Mouse (Mus musculus) CH12.LX (cell line): Measurements from ENCODE around the gene Rps18. TPM values are rescaled to one million over a fixed set of nuclear protein-coding genes. Genes with fewer than 3 reads are reported as not detected.

ENCODE experiments used
- DNase-seq: peaks from one replicate; pipeline ENCODE4 v3.0.0-alpha.2; 2013; ENCODE audit errors: extremely low read depth
- H3K27ac ChIP-seq: 2 replicates; pipeline ENCODE4 v1.5.1; 2012; ENCODE audit warnings: low read depth, mild to moderate bottlenecking, control low read depth, moderate library complexity; ENCODE audit not compliant: insufficient read depth
- H3K27me3 ChIP-seq: replicated peaks from 2 replicates; pipeline ENCODE3; 2012; ENCODE audit warnings: inconsistent platforms
- H3K36me3 ChIP-seq, 2 experiments: replicated peaks in 1 of 2; 2 replicates each; pipeline versions ENCODE3 to v1.6.1; 2012; ENCODE audit warnings: inconsistent platforms in 1 of 2, low read length in 1 of 2, mild to moderate bottlenecking in 1 of 2, mixed read lengths in 1 of 2, moderate library complexity in 1 of 2; ENCODE audit not compliant: control insufficient read depth in 1 of 2, insufficient read depth in 1 of 2
- H3K4me1 ChIP-seq, 2 experiments: 2 replicates each; pipeline ENCODE4 v1.6.1; 2012; ENCODE audit warnings: inconsistent platforms in 1 of 2, moderate library complexity in 1 of 2; ENCODE audit not compliant: insufficient read depth in 2 of 2, control insufficient read depth in 1 of 2
- H3K4me2 ChIP-seq: 2 replicates; pipeline ENCODE4 v1.6.1; 2012; ENCODE audit warnings: low read depth, mild to moderate bottlenecking, control low read depth; ENCODE audit not compliant: poor library complexity, insufficient read depth, severe bottlenecking
- H3K4me3 ChIP-seq, 3 experiments: fragments of 150-350 bp in 1 of 3; sonication (generic) in 1 of 3; replicated peaks in 1 of 3; 2 replicates each; pipeline versions ENCODE3 to v1.5.1; 2011 to 2012; ENCODE audit warnings: low read depth in 2 of 3, low read length in 2 of 3, mild to moderate bottlenecking in 2 of 3, moderate library complexity in 2 of 3, control low read depth in 1 of 3, improper control_type of control experiment in 1 of 3, inconsistent platforms in 1 of 3, mixed read lengths in 1 of 3; ENCODE audit not compliant: poor library complexity in 1 of 3
- H3K79me2 ChIP-seq: replicated peaks from 2 replicates; pipeline ENCODE4 v1.6.1; 2012; ENCODE audit warnings: mild to moderate bottlenecking, moderate library complexity; ENCODE audit not compliant: control insufficient read depth, poor library complexity, insufficient read depth, severe bottlenecking; ENCODE audit errors: extremely low read depth
- H3K9ac ChIP-seq: 2 replicates; pipeline ENCODE4 v1.6.1; 2012; ENCODE audit warnings: low read depth, mild to moderate bottlenecking, control low read depth, moderate library complexity; ENCODE audit not compliant: insufficient read depth
- H3K9me3 ChIP-seq: replicated peaks from 2 replicates; pipeline ENCODE3; 2012; ENCODE audit warnings: low read length, inconsistent platforms, mixed read lengths
- CHD1 ChIP-seq: IDR thresholded peaks from 2 replicates; pipeline ENCODE4 v1.6.1; 2012; ENCODE audit warnings: low read depth, low read length, improper control_type of control experiment, inconsistent platforms
- CHD2 ChIP-seq: IDR thresholded peaks from 2 replicates; pipeline ENCODE4 v1.6.1; 2011; ENCODE audit warnings: low read length, improper control_type of control experiment
- CTCF ChIP-seq, 2 experiments: IDR thresholded peaks in 1 of 2; conservative IDR thresholded peaks in 1 of 2; 2 replicates each; pipeline ENCODE4 v1.5.1; 2011 to 2012; ENCODE audit warnings: low read depth in 2 of 2, low read length in 2 of 2, improper control_type of control experiment in 1 of 2, inconsistent platforms in 1 of 2, mild to moderate bottlenecking in 1 of 2, moderate library complexity in 1 of 2
- E2F4 ChIP-seq: IDR thresholded peaks from 2 replicates; pipeline ENCODE4 v1.6.1; 2011; ENCODE audit warnings: low read depth, low read length, improper control_type of control experiment; ENCODE audit not compliant: insufficient replicate concordance
- ELF1 ChIP-seq: IDR thresholded peaks from 2 replicates; pipeline ENCODE4 v1.6.1; 2014; ENCODE audit warnings: low read depth, mild to moderate bottlenecking, inconsistent platforms, low read length, improper control_type of control experiment
- EP300 ChIP-seq: IDR thresholded peaks from 2 replicates; pipeline ENCODE4 v1.6.1; 2011; ENCODE audit warnings: low read length, improper control_type of control experiment
- ETS1 ChIP-seq: conservative IDR thresholded peaks from 2 replicates; pipeline ENCODE4 v1.6.1; 2012; ENCODE audit warnings: low read depth, mild to moderate bottlenecking, inconsistent platforms, low read length, improper control_type of control experiment, moderate library complexity
- GABPA ChIP-seq: IDR thresholded peaks from 2 replicates; pipeline ENCODE4 v1.6.1; 2012; ENCODE audit warnings: low read depth, low read length, improper control_type of control experiment, inconsistent platforms; ENCODE audit not compliant: insufficient replicate concordance
- JUN ChIP-seq: IDR thresholded peaks from 2 replicates; pipeline ENCODE4 v1.6.1; 2011; ENCODE audit warnings: low read depth, mild to moderate bottlenecking, low read length, improper control_type of control experiment, moderate library complexity; ENCODE audit not compliant: insufficient read depth
- JUND ChIP-seq: conservative IDR thresholded peaks from 2 replicates; pipeline ENCODE4 v1.6.1; 2011; ENCODE audit warnings: low read depth, low read length, improper control_type of control experiment
- MAFK ChIP-seq: IDR thresholded peaks from 2 replicates; pipeline ENCODE4 v1.6.1; 2011; ENCODE audit warnings: low read length, improper control_type of control experiment; ENCODE audit not compliant: insufficient replicate concordance
- MEF2A ChIP-seq: IDR thresholded peaks from 2 replicates; pipeline ENCODE4 v1.6.1; 2014; ENCODE audit warnings: low read depth, mild to moderate bottlenecking, inconsistent platforms, low read length, improper control_type of control experiment, borderline replicate concordance
- MXI1 ChIP-seq: IDR thresholded peaks from 2 replicates; pipeline ENCODE4 v1.6.1; 2011; ENCODE audit warnings: mild to moderate bottlenecking, low read depth, low read length, improper control_type of control experiment
- MYC ChIP-seq: IDR thresholded peaks from 2 replicates; pipeline ENCODE4 v1.6.1; 2011; ENCODE audit warnings: low read depth, mild to moderate bottlenecking, improper control_type of control experiment, low read length
- NELFE ChIP-seq: IDR thresholded peaks from 2 replicates; pipeline ENCODE4 v1.6.1; 2011; ENCODE audit warnings: low read depth, low read length, improper control_type of control experiment
- POLR2A ChIP-seq: IDR thresholded peaks from 2 replicates; pipeline ENCODE4 v1.6.1; 2011; ENCODE audit warnings: low read depth, mild to moderate bottlenecking, improper control_type of control experiment, low read length
- RAD21 ChIP-seq: IDR thresholded peaks from 2 replicates; pipeline ENCODE4 v1.6.1; 2011; ENCODE audit warnings: low read depth, mild to moderate bottlenecking, low read length, improper control_type of control experiment, moderate library complexity
- RCOR1 ChIP-seq: conservative IDR thresholded peaks from 2 replicates; pipeline ENCODE4 v1.6.1; 2012; ENCODE audit warnings: low read depth, mild to moderate bottlenecking, inconsistent platforms, low read length, improper control_type of control experiment
- SIN3A ChIP-seq: IDR thresholded peaks from 2 replicates; pipeline ENCODE4 v1.6.1; 2012; ENCODE audit warnings: low read length, improper control_type of control experiment, inconsistent platforms
- SMC3 ChIP-seq: IDR thresholded peaks from 2 replicates; pipeline ENCODE4 v1.6.1; 2011; ENCODE audit warnings: low read depth, low read length, improper control_type of control experiment
- TBP ChIP-seq: conservative IDR thresholded peaks from 2 replicates; pipeline ENCODE4 v1.6.1; 2011; ENCODE audit warnings: low read depth, low read length, improper control_type of control experiment
- TCF12 ChIP-seq: IDR thresholded peaks from 2 replicates; pipeline ENCODE4 v1.6.1; 2014; ENCODE audit warnings: low read depth, mild to moderate bottlenecking, inconsistent platforms, low read length, improper control_type of control experiment
- UBTF ChIP-seq: IDR thresholded peaks from 2 replicates; pipeline ENCODE4 v1.6.1; 2012; ENCODE audit warnings: low read depth, mild to moderate bottlenecking, inconsistent platforms, low read length, improper control_type of control experiment, moderate library complexity
- USF2 ChIP-seq: conservative IDR thresholded peaks from 2 replicates; pipeline ENCODE4 v1.6.1; 2011; ENCODE audit warnings: low read depth, low read length, improper control_type of control experiment
- ZC3H11A ChIP-seq: IDR thresholded peaks from 2 replicates; pipeline ENCODE4 v1.6.1; 2012; ENCODE audit warnings: low read depth, mild to moderate bottlenecking, inconsistent platforms, low read length, improper control_type of control experiment
- ZKSCAN1 ChIP-seq: IDR thresholded peaks from 2 replicates; pipeline ENCODE4 v1.6.1; 2012; ENCODE audit warnings: low read depth, inconsistent platforms, low read length, improper control_type of control experiment, borderline replicate concordance
- ZMIZ1 ChIP-seq: IDR thresholded peaks from 2 replicates; pipeline ENCODE4 v1.6.1; 2012; ENCODE audit warnings: low read depth, mild to moderate bottlenecking, inconsistent platforms, low read length, improper control_type of control experiment
- ZNF384 ChIP-seq: IDR thresholded peaks from 2 replicates; pipeline ENCODE4 v1.6.1; 2012; ENCODE audit warnings: low read depth, low read length, improper control_type of control experiment, inconsistent platforms
- dilution Hi-C: fragments of 300-500 bp; cut with MboI; formaldehyde crosslinking; loops from 2 replicates; pipeline ENCODE4 v1.14.3; 2020; ENCODE audit warnings: low sequenced_read_pairs; ENCODE audit not compliant: extremely low pct_unique_long_range_greater_than_20kb, extremely low pct_ligation_motif_present
- in situ Hi-C: fragments of 300-500 bp; cut with MboI; formaldehyde crosslinking; loops from 3 replicates; pipeline ENCODE4 v1.14.3; 2019; ENCODE audit warnings: low sequenced_read_pairs, low pct_ligation_motif_present, low pct_unique_long_range_greater_than_20kb, mixed read lengths
- polyA plus RNA-seq: library from polyadenylated mRNA; unstranded; fragments of >175 nt; gene quantifications from 2 replicates; pipeline ENCODE4 v1.2.1, GENCODE M21; 2012; ENCODE audit warnings: low read depth; ENCODE audit not compliant: insufficient read length
- total RNA-seq, 2 experiments: library from RNA; depleted of rRNA; stranded (reverse); fragments of 300-350 nt in 1 of 2; fragments of >200 nt in 1 of 2; gene quantifications; 2 replicates each; pipeline ENCODE4 v1.2.3; 2012 to 2014

Gene Rps18
- total and polyA plus RNA-seq, 3 experiments = 246 to 991 (median 302) TPM

- DNase-seq = no peak
- H3K4me2 ChIP-seq = no peak overlapping the region
- in situ Hi-C loops = loop anchor here (5.0 kb wide), 1 partner anchor 1336 kb away; no protein-coding TSS in a partner anchor
- no peaks in the 10 kb centered on the region for H3K79me2 ChIP-seq
- H3K9ac ChIP-seq = no peak overlapping the region
- no peaks in the 10 kb centered on the region for H3K27me3 ChIP-seq
- H3K36me3 ChIP-seq = peaks cover 40 to 45% of the 10 kb centered on the region in 2 experiments
- H3K27ac ChIP-seq = no peak overlapping the region
- dilution Hi-C loops = no loop called here
- H3K9me3 ChIP-seq = peaks cover 4% of the 10 kb centered on the region
- peaks cover 0 to 3% of the 10 kb centered on the region in 2 experiments; a peak in 1 of 4 replicates for H3K4me1 ChIP-seq
- no peak overlapping the region for H3K4me3 ChIP-seq
- TF ChIP-seq SMC3 = no peak
- TF ChIP-seq RCOR1 = no peak
- TF ChIP-seq SIN3A = no peak
- TF ChIP-seq JUN = no peak
- TF ChIP-seq ETS1 = no peak
- no peak for TF ChIP-seq CHD1
- no peak for TF ChIP-seq JUND
- TF ChIP-seq TBP = no peak
- TF ChIP-seq CHD2 = no peak
- no peak for TF ChIP-seq MXI1
- TF ChIP-seq MYC = no peak
- TF ChIP-seq NELFE = no peak
- no peak for TF ChIP-seq UBTF
- no peak for TF ChIP-seq MEF2A
Measured at GRCm38 (mm10) chr17:33965846-33966550, 10.2 kb upstream of the Rps18 start.

GRCm38 (mm10) chr17:33965082-33965845 lies 9.5 kb upstream of the Rps18 start:
- TF ChIP-seq ETS1 (no peak), CTCF (conservative IDR thresholded peaks at IDR 0.05 in 1 of 2, IDR thresholded peaks at IDR 0.05 in 1 of 2; ENCODE audit: low read depth in 2 of 2, low read length in 2 of 2) (no peak), EP300 (no peak), ZMIZ1 (no peak), RAD21 (no peak), ZKSCAN1 (no peak), TBP (no peak), JUN (no peak), USF2 (no peak), TCF12 (no peak), ELF1 (no peak), ZNF384 (no peak), MAFK (no peak), E2F4 (no peak), UBTF (no peak), SIN3A (no peak), GABPA (no peak), SMC3 (no peak), POLR2A (no peak), ZC3H11A (no peak)
- Histone ChIP-seq H3K36me3 (peaks cover 46 to 51% of the 10 kb centered on the region in 2 experiments), H3K4me3 (no peak overlapping the region), H3K79me2 (no peaks in the 10 kb centered on the region), H3K27me3 (no peaks in the 10 kb centered on the region), H3K9ac (no peak overlapping the region), H3K9me3 (peaks cover 4% of the 10 kb centered on the region), H3K4me2 (no peak overlapping the region), H3K27ac (no peak overlapping the region), H3K4me1 (peaks cover 0 to 3% of the 10 kb centered on the region in 2 experiments; a peak in 1 of 4 replicates)
- dilution Hi-C loops (no loop called here), in situ Hi-C loops (loop anchor here (5.0 kb wide), 1 partner anchor 1337 kb away; no protein-coding TSS in a partner anchor)
- DNase-seq = no peak
